Mouse (Mus musculus): ENCODE data around the gene Prdm16. TPM values are rescaled to one million over a fixed set of nuclear protein-coding genes. Genes with fewer than 3 reads are reported as not detected.

Gene Prdm16
- polyA plus RNA-seq, 1 experiment from 2014 or later: 18.1 TPM

DNA sequence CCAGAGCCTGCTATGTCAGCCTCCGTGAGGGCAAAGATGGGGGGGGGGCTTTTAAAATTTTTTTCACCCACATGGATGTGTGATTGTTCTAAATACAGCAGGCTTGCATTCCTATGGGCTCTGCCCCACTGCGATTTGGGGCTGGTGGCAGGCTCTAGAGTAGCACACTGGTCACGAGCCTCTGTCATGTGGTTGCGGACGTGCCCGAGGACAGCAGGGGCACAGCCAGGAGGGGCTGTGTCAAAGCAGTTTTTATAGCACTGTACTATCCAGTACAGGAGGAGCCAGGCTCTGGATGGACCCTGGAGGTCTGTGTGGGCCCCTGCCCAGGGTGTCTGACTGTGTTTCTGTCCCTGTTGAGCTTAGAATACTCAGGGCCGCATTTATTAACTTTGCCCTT is 306.7 kb downstream of the Prdm16 start:
- Histone ChIP-seq H3K4me2 (ENCODE audit: low read length) (no peak overlapping the region), H3K27ac (replicated peaks in 1 of 2; ENCODE audit: control insufficient read depth in 1 of 2, insufficient read depth in 1 of 2, low read depth in 2 of 2, low read length in 2 of 2) (peak overlapping the region; percentile 96 to 99), H3K27me3 (ENCODE audit: control insufficient read depth, insufficient read depth, low read length) (no peaks in the 10 kb centered on the region), H3K36me3 (ENCODE audit: control insufficient read depth, insufficient read depth, low read length) (peaks cover 31% of the 10 kb centered on the region), H3K4me1 (ENCODE audit: control insufficient read depth in 2 of 2, insufficient read depth in 2 of 2, low read length in 2 of 2) (peaks cover 43 to 45% of the 10 kb centered on the region in 2 experiments), H3K9me3 (ENCODE audit: control insufficient read depth, low read length) (no peaks in the 10 kb centered on the region), H3K9ac (ENCODE audit: low read length) (peak overlapping the region; percentile 67), H3K4me3 (ENCODE audit: control insufficient read depth in 1 of 2, insufficient read depth in 1 of 2, low read depth in 1 of 2, low read length in 2 of 2) (no peak overlapping the region)
- 34% methylated on average over 7 of the region's 7 CpGs for WGBS
- peak; percentile 87 for ATAC-seq (ENCODE audit: insufficient number of reproducible peaks, insufficient read depth, low FRiP score, low read depth)

DNA sequence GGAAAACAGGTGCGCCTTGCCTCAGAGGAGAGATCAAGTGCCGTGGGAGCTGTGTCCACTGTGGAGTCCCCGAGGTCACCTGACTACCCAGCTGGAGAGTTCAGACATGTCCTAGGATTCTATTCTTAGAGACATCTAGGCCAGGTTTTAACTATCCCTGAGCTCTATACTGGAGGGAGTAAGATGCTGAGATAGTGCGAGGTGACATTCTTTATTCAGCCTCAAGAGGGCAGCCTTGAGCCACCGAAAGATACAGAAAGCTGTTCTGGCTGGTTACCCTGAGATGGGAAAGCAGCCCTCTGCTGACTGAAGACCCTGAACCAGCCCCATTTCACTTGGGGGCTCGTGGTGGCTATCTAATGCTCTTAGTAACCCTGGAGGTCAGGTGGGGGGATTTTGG is 307.8 kb downstream of the Prdm16 start:
- Histone ChIP-seq H3K4me2 (ENCODE audit: low read length) (no peak overlapping the region), H3K4me1 (ENCODE audit: control insufficient read depth in 2 of 2, insufficient read depth in 2 of 2, low read length in 2 of 2) (peaks cover 35 to 43% of the 10 kb centered on the region in 2 experiments), H3K36me3 (ENCODE audit: control insufficient read depth, insufficient read depth, low read length) (peaks cover 25% of the 10 kb centered on the region), H3K9ac (ENCODE audit: low read length) (no peak overlapping the region; the same call in 1 of the 2 replicates), H3K4me3 (ENCODE audit: control insufficient read depth in 1 of 2, insufficient read depth in 1 of 2, low read depth in 1 of 2, low read length in 2 of 2) (no peak overlapping the region), H3K9me3 (ENCODE audit: control insufficient read depth, low read length) (no peaks in the 10 kb centered on the region), H3K27ac (replicated peaks in 1 of 2; ENCODE audit: control insufficient read depth in 1 of 2, insufficient read depth in 1 of 2, low read depth in 2 of 2, low read length in 2 of 2) (peak overlapping the region in 1 of 2 experiments; percentile 99; a peak in 3 of 4 replicates), H3K27me3 (ENCODE audit: control insufficient read depth, insufficient read depth, low read length) (no peaks in the 10 kb centered on the region)
- no peak for ATAC-seq (ENCODE audit: insufficient number of reproducible peaks, insufficient read depth, low FRiP score, low read depth)
- WGBS: 11% methylated on average over 6 of the region's 6 CpGs

DNA sequence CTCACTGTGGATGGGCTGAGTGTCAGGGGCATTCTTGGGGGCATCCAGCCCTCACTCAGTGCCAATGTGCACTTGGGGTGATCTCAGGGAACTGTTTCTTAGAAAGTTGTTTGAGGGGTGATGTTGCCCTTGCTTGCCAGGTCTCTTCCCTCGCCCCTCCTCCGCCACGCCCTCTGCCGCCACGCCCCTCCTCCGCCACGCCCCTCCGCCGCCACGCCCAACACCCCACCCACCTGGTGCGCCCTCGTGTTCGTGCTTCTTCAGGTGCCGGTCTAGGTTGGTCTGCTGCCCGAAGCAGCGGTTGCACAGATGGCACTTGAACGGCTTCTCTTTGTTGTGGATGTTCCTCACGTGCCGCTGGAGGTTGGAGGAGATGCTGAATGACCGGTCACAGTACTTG is 308.2 kb downstream of the Prdm16 start:
- Histone ChIP-seq H3K27me3 (ENCODE audit: control insufficient read depth, insufficient read depth, low read length) (no peaks in the 10 kb centered on the region), H3K9ac (ENCODE audit: low read length) (no peak overlapping the region), H3K36me3 (ENCODE audit: control insufficient read depth, insufficient read depth, low read length) (peaks cover 23% of the 10 kb centered on the region), H3K4me3 (ENCODE audit: control insufficient read depth in 1 of 2, insufficient read depth in 1 of 2, low read depth in 1 of 2, low read length in 2 of 2) (no peak overlapping the region), H3K4me2 (ENCODE audit: low read length) (no peak overlapping the region), H3K9me3 (ENCODE audit: control insufficient read depth, low read length) (no peaks in the 10 kb centered on the region), H3K27ac (replicated peaks in 1 of 2; ENCODE audit: control insufficient read depth in 1 of 2, insufficient read depth in 1 of 2, low read depth in 2 of 2, low read length in 2 of 2) (no peak overlapping the region), H3K4me1 (ENCODE audit: control insufficient read depth in 2 of 2, insufficient read depth in 2 of 2, low read length in 2 of 2) (peaks cover 32 to 39% of the 10 kb centered on the region in 2 experiments)
- WGBS: 27% methylated on average over 16 of the region's 20 CpGs
- ATAC-seq (ENCODE audit: insufficient number of reproducible peaks, insufficient read depth, low FRiP score, low read depth): no peak

DNA sequence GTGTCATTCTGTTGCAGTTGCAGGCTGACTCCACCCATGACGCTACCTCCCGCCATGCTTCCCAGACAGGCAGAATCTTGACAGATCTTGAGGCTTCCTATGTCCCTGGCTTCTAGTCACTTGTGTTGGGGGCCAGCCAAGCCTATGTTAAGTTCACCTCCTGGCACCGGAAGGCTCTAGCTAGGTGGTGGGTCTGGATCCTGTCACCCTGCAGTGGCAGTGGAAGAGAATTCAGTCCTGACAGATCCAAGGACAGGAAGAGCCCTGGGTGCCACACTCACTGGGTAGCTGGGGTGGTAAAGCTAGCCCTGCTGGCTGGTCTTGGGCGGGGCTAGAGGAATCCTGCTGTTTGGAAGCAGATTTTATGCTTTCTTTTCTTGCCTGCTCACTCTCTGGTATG is 311.3 kb downstream of the Prdm16 start:
- Histone ChIP-seq H3K4me3 (ENCODE audit: control insufficient read depth in 1 of 2, insufficient read depth in 1 of 2, low read depth in 1 of 2, low read length in 2 of 2) (no peak overlapping the region), H3K9me3 (ENCODE audit: control insufficient read depth, low read length) (no peaks in the 10 kb centered on the region), H3K9ac (ENCODE audit: low read length) (0 out of 2 replicates have a peak overlapping the region, but pooled peaks have one; percentile 38), H3K27ac (replicated peaks in 1 of 2; ENCODE audit: control insufficient read depth in 1 of 2, insufficient read depth in 1 of 2, low read depth in 2 of 2, low read length in 2 of 2) (peak overlapping the region; percentile 43 to 62), H3K4me2 (ENCODE audit: low read length) (no peak overlapping the region), H3K27me3 (ENCODE audit: control insufficient read depth, insufficient read depth, low read length) (no peaks in the 10 kb centered on the region), H3K4me1 (ENCODE audit: control insufficient read depth in 2 of 2, insufficient read depth in 2 of 2, low read length in 2 of 2) (peaks cover 17 to 27% of the 10 kb centered on the region in 2 experiments), H3K36me3 (ENCODE audit: control insufficient read depth, insufficient read depth, low read length) (peaks cover 39% of the 10 kb centered on the region)
- 27% methylated on average over 4 of the region's 4 CpGs for WGBS
- no peak for ATAC-seq (ENCODE audit: insufficient number of reproducible peaks, insufficient read depth, low FRiP score, low read depth)

DNA sequence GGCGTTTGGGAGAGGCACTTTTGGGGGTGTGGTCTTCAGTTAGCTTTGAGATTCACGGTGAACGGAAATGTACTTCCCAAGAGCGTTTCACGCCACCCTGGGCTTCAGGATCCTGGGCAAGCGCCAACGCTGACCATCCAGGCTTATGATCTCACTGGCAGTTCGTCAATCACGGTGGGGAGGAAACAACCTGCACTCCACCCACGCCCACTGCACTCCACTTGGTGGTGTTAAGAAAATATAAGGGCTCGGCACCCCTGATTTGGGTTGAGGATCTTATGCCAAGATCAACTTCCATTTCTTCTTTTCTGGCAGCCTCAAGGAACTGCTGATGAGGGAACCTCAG is 323.1 kb downstream of the Prdm16 start:
- Histone ChIP-seq H3K27me3 (ENCODE audit: control insufficient read depth, insufficient read depth, low read length) (no peaks in the 10 kb centered on the region), H3K36me3 (ENCODE audit: control insufficient read depth, insufficient read depth, low read length) (peaks cover 13% of the 10 kb centered on the region), H3K9ac (ENCODE audit: low read length) (no peak overlapping the region), H3K4me2 (ENCODE audit: low read length) (no peak overlapping the region), H3K4me1 (ENCODE audit: control insufficient read depth in 2 of 2, insufficient read depth in 2 of 2, low read length in 2 of 2) (no peaks in the 10 kb centered on the region), H3K9me3 (ENCODE audit: control insufficient read depth, low read length) (no peaks in the 10 kb centered on the region), H3K4me3 (ENCODE audit: control insufficient read depth in 1 of 2, insufficient read depth in 1 of 2, low read depth in 1 of 2, low read length in 2 of 2) (no peak overlapping the region), H3K27ac (replicated peaks in 1 of 2; ENCODE audit: control insufficient read depth in 1 of 2, insufficient read depth in 1 of 2, low read depth in 2 of 2, low read length in 2 of 2) (no peak overlapping the region)
- WGBS: 75% methylated on average over 11 of the region's 11 CpGs
- ATAC-seq (ENCODE audit: insufficient number of reproducible peaks, insufficient read depth, low FRiP score, low read depth): no peak

DNA sequence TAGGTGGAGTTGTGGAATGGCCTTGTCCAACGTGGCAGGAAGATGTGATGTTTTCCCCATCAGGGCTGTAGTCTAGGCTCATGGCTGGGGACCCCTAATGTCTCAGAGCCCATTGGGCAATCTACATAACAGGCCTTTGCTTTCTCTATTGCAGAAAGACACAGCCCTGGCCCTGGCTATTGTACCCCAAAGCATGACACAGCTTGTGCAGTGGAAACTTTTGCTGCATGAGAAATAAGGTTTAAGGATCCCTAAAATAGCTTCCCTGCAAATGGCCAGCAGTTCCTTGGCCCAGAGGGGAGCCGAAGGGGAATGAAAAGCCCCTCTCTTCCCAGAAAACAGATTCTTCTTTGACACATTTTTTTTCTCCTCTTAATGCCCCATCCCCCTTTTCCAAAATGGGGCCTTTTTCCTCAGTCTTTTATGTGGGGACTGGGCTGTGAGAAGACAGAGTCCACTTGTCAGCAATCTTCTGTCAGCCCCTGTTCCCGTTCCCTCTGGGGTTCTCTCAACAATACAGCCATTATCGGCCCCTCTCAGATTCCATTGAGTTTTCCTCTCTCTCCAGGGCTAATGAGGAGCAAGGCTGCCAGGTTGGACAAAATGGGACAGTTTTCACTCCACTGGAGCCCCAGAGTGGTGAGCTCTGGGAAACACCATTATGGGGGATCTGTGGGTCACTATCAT is 323.6 kb downstream of the Prdm16 start:
- no peak overlapping the region for H3K4me2 ChIP-seq (ENCODE audit: low read length)
- 48% methylated on average over 4 of the region's 4 CpGs for WGBS
- H3K4me1 ChIP-seq (ENCODE audit: control insufficient read depth in 2 of 2, insufficient read depth in 2 of 2, low read length in 2 of 2): no peaks in the 10 kb centered on the region
- no peaks in the 10 kb centered on the region for H3K9me3 ChIP-seq (ENCODE audit: control insufficient read depth, low read length)
- no peaks in the 10 kb centered on the region for H3K27me3 ChIP-seq (ENCODE audit: control insufficient read depth, insufficient read depth, low read length)
- no peak overlapping the region for H3K9ac ChIP-seq (ENCODE audit: low read length)
- peaks cover 7% of the 10 kb centered on the region; the same call in 1 of the 2 replicates for H3K36me3 ChIP-seq (ENCODE audit: control insufficient read depth, insufficient read depth, low read length)
- H3K4me3 ChIP-seq (ENCODE audit: control insufficient read depth in 1 of 2, insufficient read depth in 1 of 2, low read depth in 1 of 2, low read length in 2 of 2): no peak overlapping the region
- H3K27ac ChIP-seq (replicated peaks in 1 of 2; ENCODE audit: control insufficient read depth in 1 of 2, insufficient read depth in 1 of 2, low read depth in 2 of 2, low read length in 2 of 2): no peak overlapping the region
- no peak for ATAC-seq (ENCODE audit: insufficient number of reproducible peaks, insufficient read depth, low FRiP score, low read depth)

DNA sequence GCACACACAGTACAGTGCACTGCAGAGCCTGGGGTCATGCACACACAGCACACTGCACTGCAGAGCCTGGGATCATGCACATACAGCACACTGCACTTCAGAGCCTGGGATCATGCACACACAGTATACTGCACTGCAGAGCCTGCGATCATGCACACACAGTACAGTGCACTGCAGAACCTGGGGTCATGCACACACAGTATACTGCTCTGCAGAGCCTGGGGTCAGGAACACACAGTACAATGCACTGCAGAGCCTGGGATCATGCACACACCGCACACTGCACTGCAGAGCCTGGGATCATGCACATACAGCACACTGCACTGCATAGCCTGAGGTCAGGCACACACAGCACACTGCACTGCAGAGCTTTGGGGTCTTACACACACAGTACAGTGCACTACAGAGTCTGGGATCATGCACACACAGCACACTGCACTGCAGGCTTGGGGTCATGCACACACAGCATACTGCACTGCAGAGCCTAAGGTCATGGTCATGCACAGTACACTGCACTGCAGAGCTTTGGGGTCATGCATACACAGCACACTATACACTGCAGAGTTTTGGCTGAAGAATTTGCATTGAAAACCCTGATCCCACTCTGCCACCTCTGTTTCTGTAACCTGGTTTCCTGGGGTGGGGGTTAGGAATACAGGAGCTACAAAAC is 324.4 kb downstream of the Prdm16 start:
- Histone ChIP-seq H3K27ac (replicated peaks in 1 of 2; ENCODE audit: control insufficient read depth in 1 of 2, insufficient read depth in 1 of 2, low read depth in 2 of 2, low read length in 2 of 2) (no peak overlapping the region), H3K4me2 (ENCODE audit: low read length) (no peak overlapping the region), H3K27me3 (ENCODE audit: control insufficient read depth, insufficient read depth, low read length) (no peaks in the 10 kb centered on the region), H3K9ac (ENCODE audit: low read length) (no peak overlapping the region), H3K4me1 (ENCODE audit: control insufficient read depth in 2 of 2, insufficient read depth in 2 of 2, low read length in 2 of 2) (no peaks in the 10 kb centered on the region), H3K4me3 (ENCODE audit: control insufficient read depth in 1 of 2, insufficient read depth in 1 of 2, low read depth in 1 of 2, low read length in 2 of 2) (no peak overlapping the region), H3K9me3 (ENCODE audit: control insufficient read depth, low read length) (no peaks in the 10 kb centered on the region), H3K36me3 (ENCODE audit: control insufficient read depth, insufficient read depth, low read length) (no peaks in the 10 kb centered on the region)
- ATAC-seq (ENCODE audit: insufficient number of reproducible peaks, insufficient read depth, low FRiP score, low read depth): no peak
- 87% methylated on average over 2 of the region's 2 CpGs for whole genome bisulfite sequencing

Data from heart, embryonic 14.5 days (tissue).